ENCODE assay signal across 8 mouse cellular contexts in the genomic region with DNA sequence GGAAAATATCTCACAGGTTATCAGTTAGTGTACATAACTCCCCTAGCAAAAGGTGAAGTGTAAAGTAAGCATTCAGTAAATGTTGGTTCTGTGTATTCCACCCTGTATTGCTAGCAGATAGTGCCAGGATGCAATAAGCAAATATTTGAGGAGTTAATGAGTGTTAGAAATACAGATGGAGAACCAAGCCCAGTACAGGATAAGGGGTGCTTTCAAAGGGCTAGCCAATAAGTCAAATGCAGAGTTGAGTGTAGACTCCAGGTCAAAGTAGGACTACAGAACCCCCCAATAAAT. TPM values are rescaled to one million over a fixed set of nuclear protein-coding genes. Genes with fewer than 3 reads are reported as not detected.
A peak's percentile ranks its signal among the peaks of the same experiment; 100 is the strongest.
DNase-seq lines count a peak whose midpoint lies in the region; ATAC-seq and TF ChIP-seq lines count a peak whose summit lies in the region.

No protein-coding gene starts in this region.

- H3K4me1 ChIP-seq in heart, embryonic 15.5 days (replicated peaks): peaks cover 3% of the 10 kb centered on the region; the same call in 1 of the 2 replicates
- peaks cover 7% of the 10 kb centered on the region; the same call in 1 of the 2 replicates for H3K4me1 ChIP-seq in hindbrain, embryonic 13.5 days (replicated peaks)
- H3K4me1 ChIP-seq in midbrain, embryonic 12.5 days: peaks cover 4% of the 10 kb centered on the region; the same call in 1 of the 2 replicates

- H3K27ac ChIP-seq in heart, embryonic 15.5 days: peak overlapping the region; percentile 70
- peak overlapping the region; percentile 55 for H3K27ac ChIP-seq in hindbrain, embryonic 13.5 days
- no peak overlapping the region for H3K27ac ChIP-seq in midbrain, embryonic 12.5 days (replicated peaks)

- no peaks in the 10 kb centered on the region for H3K27me3 ChIP-seq in heart, embryonic 15.5 days
- H3K27me3 ChIP-seq in Patski: peaks cover 6% of the 10 kb centered on the region
- no peaks in the 10 kb centered on the region for H3K27me3 ChIP-seq in hindbrain, embryonic 13.5 days
- H3K27me3 ChIP-seq in midbrain, embryonic 12.5 days: no peaks in the 10 kb centered on the region

- no peaks in the 10 kb centered on the region for H3K9me3 ChIP-seq in heart, embryonic 15.5 days (replicated peaks)
- no peaks in the 10 kb centered on the region for H3K9me3 ChIP-seq in hindbrain, embryonic 13.5 days
- no peaks in the 10 kb centered on the region for H3K9me3 ChIP-seq in midbrain, embryonic 12.5 days

- peak overlapping the region; percentile 62 for H3K4me3 ChIP-seq in heart, embryonic 15.5 days
- peak overlapping the region; percentile 47 for H3K4me3 ChIP-seq in hindbrain, embryonic 13.5 days
- peak overlapping the region; percentile 52 for H3K4me3 ChIP-seq in midbrain, embryonic 12.5 days

- H3K36me3 ChIP-seq in heart, embryonic 15.5 days: no peaks in the 10 kb centered on the region
- no peaks in the 10 kb centered on the region for H3K36me3 ChIP-seq in hindbrain, embryonic 13.5 days
- H3K36me3 ChIP-seq in midbrain, embryonic 12.5 days: no peaks in the 10 kb centered on the region

- no peak for DNase-seq in heart, adult 11 months
- DNase-seq in Patski (ENCODE audit: low read depth, low spot score): no peak
- no peak for DNase-seq in embryo, embryonic 9.5 days (ENCODE audit: extremely low spot score)
- DNase-seq in adrenal gland, postnatal 36 days: no peak

- no peak overlapping the region for H3K9ac ChIP-seq in heart, embryonic 15.5 days
- no peak overlapping the region for H3K9ac ChIP-seq in hindbrain, embryonic 13.5 days
- H3K9ac ChIP-seq in midbrain, embryonic 12.5 days (replicated peaks): 0 out of 2 replicates have a peak overlapping the region, but pooled peaks have one; percentile 6

- CTCF ChIA-PET in Patski (lab: Charles Lee): no interaction called here

- POLR2A ChIA-PET in Patski (lab: Charles Lee): no interaction called here

- no peak for ATAC-seq in heart, embryonic 15.5 days (replicated peaks; ENCODE audit: insufficient number of reproducible peaks, insufficient read depth, low FRiP score, low read depth)
- peak; percentile 28 for ATAC-seq in Patski
- no peak for ATAC-seq in hindbrain, embryonic 13.5 days (ENCODE audit: low FRiP score)
- ATAC-seq in midbrain, embryonic 12.5 days (ENCODE audit: low FRiP score, low read depth): no peak; the same call in 1 of the 2 replicates
- ATAC-seq in CD4-positive, CD25-positive, alpha-beta regulatory T cell, adult 4 months: no peak

- TF ChIP-seq CTCF in Patski (IDR thresholded peaks at IDR 0.05): no peak

- peak overlapping the region; percentile 60 for H3K4me2 ChIP-seq in heart, embryonic 15.5 days
- peak overlapping the region; percentile 46 for H3K4me2 ChIP-seq in hindbrain, embryonic 13.5 days
- peak overlapping the region; percentile 47 for H3K4me2 ChIP-seq in midbrain, embryonic 12.5 days (replicated peaks)

- in situ Hi-C loops in Patski (cut with MboI; ENCODE audit: low pct_unique_long_range_greater_than_20kb): no loop called here

RNA-seq across cellular contexts. Expression of a gene that starts 0.7 kb away (rescaled TPM):
- polyA plus RNA-seq in heart, embryonic 15.5 days (2015; fragmentation: Nextera tagmentation; extraction: Ambion mirVana): 21.6 and 26.2 TPM in 2 replicates
- 37.1 TPM for polyA plus RNA-seq in Patski (2021)
- polyA plus RNA-seq in hindbrain, embryonic 13.5 days (2015; fragmentation: Nextera tagmentation; extraction: Ambion mirVana): 27.3 and 32.8 TPM in 2 replicates
- polyA plus RNA-seq in midbrain, embryonic 12.5 days (2016; fragmentation: Nextera tagmentation; extraction: Ambion mirVana): 23.5 and 23.9 TPM in 2 replicates
- polyA plus RNA-seq in CD4-positive, CD25-positive, alpha-beta regulatory T cell, adult 4 months (2017; shearing (Covaris generic)): 10 to 100 TPM; 22.2 to 23.3 TPM
- 10 to 100 TPM; 27.8 to 28.3 TPM for total RNA-seq in adrenal gland, postnatal 36 days (2021)

RNA-seq across cellular contexts. Expression of a gene that starts 35.2 kb away (rescaled TPM):
- 54.2 and 58.7 TPM in 2 replicates for polyA plus RNA-seq in heart, embryonic 15.5 days (2015; fragmentation: Nextera tagmentation; extraction: Ambion mirVana)
- 82.4 TPM for polyA plus RNA-seq in Patski (2021)
- 188 TPM in 2 replicates for polyA plus RNA-seq in hindbrain, embryonic 13.5 days (2015; fragmentation: Nextera tagmentation; extraction: Ambion mirVana)
- 110 and 118 TPM in 2 replicates for polyA plus RNA-seq in midbrain, embryonic 12.5 days (2016; fragmentation: Nextera tagmentation; extraction: Ambion mirVana)
- 100 to 1,000 TPM; 110 to 133 TPM for polyA plus RNA-seq in CD4-positive, CD25-positive, alpha-beta regulatory T cell, adult 4 months (2017; shearing (Covaris generic))
- 10 to 100 TPM; 68.7 to 68.9 TPM for total RNA-seq in adrenal gland, postnatal 36 days (2021)

RNA-seq across cellular contexts. Expression of a gene that starts 59.6 kb away (rescaled TPM):
- polyA plus RNA-seq in heart, embryonic 15.5 days (2015; fragmentation: Nextera tagmentation; extraction: Ambion mirVana): 13.6 and 14.3 TPM in 2 replicates
- 66.1 TPM for polyA plus RNA-seq in Patski (2021)
- polyA plus RNA-seq in hindbrain, embryonic 13.5 days (2015; fragmentation: Nextera tagmentation; extraction: Ambion mirVana): 19.4 and 20.3 TPM in 2 replicates
- 29.7 and 31.3 TPM in 2 replicates for polyA plus RNA-seq in midbrain, embryonic 12.5 days (2016; fragmentation: Nextera tagmentation; extraction: Ambion mirVana)
- 10 to 100 TPM; 28.4 to 31.1 TPM for polyA plus RNA-seq in CD4-positive, CD25-positive, alpha-beta regulatory T cell, adult 4 months (2017; shearing (Covaris generic))
- 10 to 100 TPM; 37.3 to 45.4 TPM for total RNA-seq in adrenal gland, postnatal 36 days (2021)
